Mouse (Mus musculus) olfactory bulb, adult 2 months (tissue): ENCODE data around the gene Maneal. TPM values are rescaled to one million over a fixed set of nuclear protein-coding genes. Genes with fewer than 3 reads are reported as not detected.

Experiments
- H3K27ac ChIP-seq: fragments of 200-500 bp; 2 replicates; pipeline ENCODE4 v1.5.1; 2012; ENCODE audit warnings: low read depth, low read length; ENCODE audit not compliant: insufficient read depth
- H3K4me1 ChIP-seq: fragments of 200-500 bp; 2 replicates; pipeline ENCODE4 v1.6.1; 2012; ENCODE audit warnings: low read length; ENCODE audit not compliant: control insufficient read depth, insufficient read depth
- H3K4me3 ChIP-seq: fragments of 200-500 bp; 2 replicates; pipeline ENCODE4 v1.5.1; 2012; ENCODE audit warnings: mild to moderate bottlenecking, low read depth, low read length, moderate library complexity; ENCODE audit not compliant: insufficient read depth
- CTCF ChIP-seq: fragments of 200-500 bp; IDR thresholded peaks from 2 replicates; pipeline ENCODE4 v1.5.1; 2012; ENCODE audit warnings: low read depth, mild to moderate bottlenecking, low read length, moderate library complexity; ENCODE audit not compliant: insufficient read depth
- POLR2A ChIP-seq: fragments of 200-500 bp; IDR thresholded peaks from 2 replicates; pipeline ENCODE4 v1.6.1; 2012; ENCODE audit warnings: mild to moderate bottlenecking, low read depth, low read length, moderate library complexity; ENCODE audit not compliant: insufficient read depth
- WGBS: fragments of 180-500 bp; shearing (Covaris S2); methylation state at CpG from one replicate; pipeline ENCODE4 v1.1.7; 2018; 5-methylcytosine and 5-hydroxymethylcytosine counted together
- polyA plus RNA-seq: library from polyadenylated mRNA; stranded (reverse); fragments of >200 nt; gene quantifications from 2 replicates; pipeline ENCODE4 v1.2.4, GENCODE M21; 2012; ENCODE audit warnings: low replicate concordance; ENCODE audit not compliant: missing spikeins, insufficient read depth, insufficient read length

The Maneal gene
- polyA plus RNA-seq: not detected in 2 replicates

DNA sequence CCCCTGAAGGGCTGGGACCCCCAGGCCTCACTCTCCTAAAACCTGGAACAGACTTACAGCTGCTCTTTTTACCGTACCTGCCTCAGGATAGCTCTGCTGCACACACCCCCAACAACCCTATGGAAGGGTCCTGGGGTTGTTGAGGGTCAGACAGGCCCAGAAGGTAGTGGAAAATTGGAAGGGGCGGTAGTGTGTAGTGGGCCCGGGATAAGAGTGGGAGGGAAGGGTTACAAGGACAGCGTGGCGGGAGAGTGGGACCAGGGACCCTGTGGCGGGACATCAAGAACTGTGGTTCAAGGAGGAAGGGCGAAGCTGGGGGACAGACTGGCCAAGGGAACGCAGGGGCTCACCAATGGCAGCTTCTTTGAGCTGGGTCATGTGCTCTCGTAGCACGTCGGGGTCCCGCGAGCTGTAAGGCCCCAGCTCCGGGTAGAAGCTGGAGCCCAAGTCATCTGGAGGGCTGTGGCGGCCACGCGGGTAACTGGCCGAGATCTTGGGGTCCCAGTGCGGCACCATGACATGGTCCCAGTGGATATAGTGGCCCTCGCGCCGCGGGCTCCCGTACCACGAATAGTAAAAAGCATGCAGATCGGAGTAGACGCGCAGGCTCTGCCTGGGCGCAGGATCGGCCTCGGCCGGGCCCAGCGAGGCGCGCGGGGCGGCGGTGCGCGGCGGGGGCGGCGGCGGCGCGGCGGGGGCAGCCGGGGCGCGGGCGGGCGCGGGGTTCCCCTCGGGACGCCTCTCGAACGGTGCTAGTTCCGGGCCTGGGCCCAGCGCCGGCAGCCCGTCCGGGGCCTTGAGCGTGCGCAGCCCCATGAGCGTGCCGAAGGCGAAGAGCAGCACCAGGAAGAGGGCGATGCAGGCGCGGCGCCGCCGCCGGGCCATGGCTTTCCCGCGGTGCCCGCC is at the start of gene Maneal:
TSS of gene Maneal (minus strand) at position 889 of the 906 bp plus-strand sequence.
- Histone ChIP-seq H3K4me3 (peak within 1 kb of the TSS; percentile 70), H3K4me1 (peaks cover 11% of the 10 kb centered on the region; the same call in 1 of the 2 replicates), H3K27ac (peak within 1 kb of the TSS; percentile 69)
- WGBS: 1% methylated on average over 76 of the region's 77 CpGs
- no peak for TF ChIP-seq CTCF
- no peak for TF ChIP-seq POLR2A

DNA sequence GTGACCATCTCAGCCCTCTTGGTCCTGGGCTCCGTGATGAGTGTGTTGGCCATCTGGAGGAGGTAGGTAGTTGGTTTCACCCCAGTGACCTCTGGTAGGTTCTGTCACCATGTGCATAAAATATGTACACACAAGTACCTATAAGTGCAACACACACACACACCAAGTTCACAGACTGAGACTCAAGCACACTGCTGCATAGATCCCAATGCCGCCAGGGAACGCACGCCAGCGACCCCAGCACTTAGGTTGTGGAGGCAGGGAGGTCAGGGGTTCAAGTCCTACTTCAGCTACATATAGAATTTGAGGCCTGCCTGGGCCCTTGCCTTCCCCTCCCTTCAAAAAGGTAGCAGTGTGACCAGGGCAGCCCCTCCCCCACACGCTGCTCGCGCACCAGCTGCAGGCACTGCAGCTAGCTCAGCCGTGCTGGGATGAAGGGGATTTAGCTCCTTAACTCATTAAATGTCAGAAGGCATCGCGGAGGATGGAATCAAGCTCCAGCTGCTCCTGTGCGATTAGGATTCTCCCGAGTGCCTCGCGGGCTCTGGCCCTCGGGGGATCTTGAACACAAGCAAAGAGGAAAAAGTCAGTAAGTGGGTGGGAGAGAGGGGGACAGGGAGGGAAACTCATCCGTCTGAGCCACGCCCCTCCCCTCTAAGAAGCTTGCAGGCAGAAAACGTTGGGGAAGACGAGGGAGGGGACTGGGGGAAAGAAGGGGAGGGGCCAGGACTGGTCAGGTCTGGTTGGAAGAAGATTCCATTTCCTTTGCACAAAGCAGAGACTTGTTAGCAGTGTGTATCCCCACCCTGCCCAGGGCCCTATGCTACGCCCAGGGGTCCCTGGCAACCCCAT is 44.2 kb upstream of the Maneal start:
- TF ChIP-seq CTCF: no peak
- TF ChIP-seq POLR2A: no peak
- 12% methylated on average over 21 of the region's 21 CpGs for WGBS
- Histone ChIP-seq H3K27ac (peak overlapping the region; percentile 29), H3K4me1 (peaks cover 16% of the 10 kb centered on the region), H3K4me3 (no peak overlapping the region)

DNA sequence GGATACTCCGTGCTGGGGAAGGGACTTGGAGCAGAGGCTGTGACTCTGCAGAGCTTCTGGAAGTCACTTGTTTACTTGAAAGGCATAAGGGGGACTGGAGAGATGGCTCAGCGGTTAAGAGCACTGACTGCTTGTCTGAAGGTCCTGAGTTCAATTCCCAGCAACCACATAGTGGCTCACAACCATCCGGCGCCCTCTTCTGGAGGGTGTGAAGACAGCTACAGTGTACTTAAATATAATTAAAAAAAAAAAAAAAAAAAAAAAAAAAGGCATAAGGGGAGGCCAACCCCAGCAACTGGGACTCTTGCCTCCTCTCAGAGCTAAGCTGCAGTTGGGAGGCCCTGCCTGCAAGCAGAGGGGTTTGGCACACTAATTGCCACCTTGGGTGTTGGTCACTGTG is 43.4 kb upstream of the Maneal start:
- no peak for TF ChIP-seq POLR2A
- no peak for TF ChIP-seq CTCF
- 0 out of 2 replicates have a peak overlapping the region, but pooled peaks have one; percentile 19 for H3K27ac ChIP-seq
- WGBS: 80% methylated on average over 4 of the region's 4 CpGs
- H3K4me3 ChIP-seq: no peak overlapping the region
- peaks cover 16% of the 10 kb centered on the region for H3K4me1 ChIP-seq

DNA sequence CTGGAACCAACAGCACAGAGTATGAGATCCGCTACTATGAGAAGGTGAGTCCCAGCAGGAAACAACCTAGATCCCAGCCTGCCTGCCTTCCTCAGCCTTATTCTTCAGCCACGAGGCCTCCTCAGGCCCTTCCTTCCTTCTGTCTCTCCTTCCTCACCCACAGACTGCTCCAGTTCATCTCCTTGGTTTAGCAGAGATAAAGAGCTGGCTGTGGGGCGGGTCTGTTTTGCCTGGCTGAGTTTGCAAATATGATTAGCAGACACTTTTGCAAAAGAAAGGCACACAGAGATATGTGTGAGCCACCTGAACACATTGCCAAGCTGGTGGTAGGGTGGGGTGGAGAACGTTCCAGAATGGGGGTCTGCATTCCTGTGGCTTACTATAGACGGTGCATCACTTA is 37.9 kb upstream of the Maneal start:
- H3K4me1 ChIP-seq: peaks cover 2% of the 10 kb centered on the region; the same call in 1 of the 2 replicates
- H3K27ac ChIP-seq: no peak overlapping the region
- no peak overlapping the region for H3K4me3 ChIP-seq
- 76% methylated on average over 5 of the region's 5 CpGs for WGBS
- TF ChIP-seq POLR2A (no peak), CTCF (no peak)

DNA sequence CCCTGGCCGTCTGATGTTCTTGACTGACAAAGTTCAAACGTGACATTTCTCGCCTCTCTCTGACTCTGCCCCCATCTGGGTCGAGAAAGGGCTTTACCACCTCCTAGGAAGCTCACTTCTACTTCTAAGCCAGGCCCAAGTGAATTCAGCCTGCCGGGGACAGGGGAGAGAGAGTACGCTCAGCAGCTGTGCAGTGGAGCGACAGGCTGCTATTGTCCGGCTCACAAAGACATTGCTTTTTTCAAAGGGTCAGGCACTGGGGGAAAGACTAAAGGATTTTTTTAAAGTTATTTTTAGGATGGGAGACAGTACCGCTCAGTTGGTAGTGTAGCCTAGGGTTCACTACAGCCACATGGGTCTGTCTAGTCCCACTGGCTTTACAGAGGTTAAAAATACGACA is 36.5 kb upstream of the Maneal start:
- peaks cover 16% of the 10 kb centered on the region for H3K4me1 ChIP-seq
- 56% methylated on average over 10 of the region's 10 CpGs for WGBS
- TF ChIP-seq CTCF (no peak), POLR2A (no peak)
- no peak overlapping the region for H3K27ac ChIP-seq
- no peak overlapping the region for H3K4me3 ChIP-seq

DNA sequence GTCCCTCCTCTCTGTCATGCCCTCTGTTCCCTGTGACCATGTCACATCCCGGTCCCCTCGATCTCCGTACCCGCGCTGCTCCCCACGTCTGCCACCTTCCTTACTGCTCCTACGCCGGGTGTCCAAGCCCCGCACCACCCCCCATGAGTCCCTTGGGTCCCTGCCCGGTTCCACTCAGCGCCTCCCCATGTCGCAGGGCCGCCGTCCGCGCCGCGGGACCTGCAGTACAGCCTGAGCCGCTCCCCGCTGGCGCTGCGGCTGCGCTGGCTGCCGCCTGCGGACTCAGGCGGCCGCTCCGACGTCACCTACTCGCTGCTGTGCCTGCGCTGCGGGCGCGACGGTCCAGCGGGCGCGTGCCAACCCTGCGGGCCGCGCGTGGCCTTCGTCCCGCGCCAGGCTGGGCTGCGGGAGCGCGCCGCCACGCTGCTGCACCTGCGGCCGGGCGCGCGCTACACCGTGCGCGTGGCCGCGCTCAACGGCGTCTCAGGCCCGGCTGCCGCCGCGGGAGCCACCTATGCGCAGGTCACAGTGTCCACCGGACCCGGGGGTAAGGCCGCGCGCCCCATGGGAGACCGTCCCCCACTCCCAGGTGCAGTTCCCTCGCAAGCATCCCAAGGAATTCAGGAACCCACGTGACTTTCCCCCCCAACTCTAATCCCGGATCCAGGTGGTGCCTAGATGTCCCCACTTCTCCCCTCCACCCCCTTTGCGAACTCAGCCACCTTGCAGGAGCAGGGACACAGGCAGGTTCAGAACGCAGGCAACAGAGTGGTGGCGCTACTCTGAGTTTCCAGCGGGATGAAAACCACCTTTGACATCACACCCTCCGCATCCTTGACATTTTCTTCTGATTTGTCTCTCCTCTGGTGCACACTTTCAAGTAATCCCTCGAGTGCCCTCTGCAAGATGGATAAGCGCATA is 32.8 kb upstream of the Maneal start:
- Histone ChIP-seq H3K4me1 (peaks cover 24% of the 10 kb centered on the region), H3K4me3 (peak overlapping the region; percentile 60), H3K27ac (peak overlapping the region; percentile 53)
- 3% methylated on average over 83 of the region's 83 CpGs for WGBS
- TF ChIP-seq CTCF: no peak
- 0 out of 2 replicates have a peak, but pooled peaks have one; percentile 28 for TF ChIP-seq POLR2A

DNA sequence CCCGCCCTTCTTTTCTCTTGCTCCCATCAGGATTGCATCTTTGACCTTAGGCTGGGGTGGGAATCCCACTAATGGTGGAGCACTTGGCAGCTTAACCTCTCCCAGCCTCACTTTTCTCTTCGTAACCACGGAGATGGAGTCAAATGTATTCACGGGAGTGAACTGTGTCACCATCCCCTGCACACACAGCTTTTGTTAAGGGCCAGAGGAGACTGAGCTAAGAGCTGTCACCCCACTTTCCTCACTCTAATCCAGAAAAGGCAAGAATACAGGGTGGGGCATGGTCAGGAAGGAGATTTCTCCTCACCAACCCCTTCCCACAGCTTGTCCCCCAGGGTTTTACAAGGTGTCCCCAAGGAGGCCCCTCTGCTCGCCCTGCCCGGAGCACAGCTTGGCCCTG is 31.8 kb upstream of the Maneal start:
- 40% methylated on average over 6 of the region's 6 CpGs for WGBS
- no peak overlapping the region for H3K27ac ChIP-seq
- H3K4me3 ChIP-seq: peak overlapping the region; percentile 60; the same call in 1 of the 2 replicates
- TF ChIP-seq CTCF (no peak), POLR2A (no peak)
- H3K4me1 ChIP-seq: peaks cover 24% of the 10 kb centered on the region

DNA sequence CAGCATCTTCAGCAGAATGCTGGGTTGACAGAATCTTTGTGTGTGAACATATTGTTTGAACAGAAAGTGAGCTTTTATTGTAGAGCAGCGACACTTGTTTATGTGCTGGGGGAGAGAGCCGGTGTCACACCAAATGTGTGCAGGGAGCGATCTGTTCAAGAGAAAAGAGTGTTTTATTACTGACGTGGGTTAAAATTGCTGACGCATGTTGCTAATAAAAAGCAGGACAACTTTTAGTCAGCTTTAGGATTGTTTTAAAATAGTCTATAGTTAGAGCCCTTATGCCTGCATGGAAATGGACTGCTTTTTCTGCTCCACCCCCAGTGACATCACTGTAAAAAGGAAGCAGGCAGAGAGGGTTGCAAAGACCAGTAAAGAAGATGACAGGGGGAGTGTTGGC is 28.9 kb upstream of the Maneal start:
- WGBS: 53% methylated on average over 5 of the region's 5 CpGs
- no peak for TF ChIP-seq POLR2A
- no peak for TF ChIP-seq CTCF
- Histone ChIP-seq H3K27ac (no peak overlapping the region), H3K4me3 (no peak overlapping the region), H3K4me1 (peaks cover 26% of the 10 kb centered on the region)
